Mouse (Mus musculus) bone marrow, adult 2 months (tissue): ENCODE data around the gene Mfap3l.

Source experiments
- CTCF ChIP-seq: fragments of 200-500 bp; IDR thresholded peaks from 2 replicates; pipeline ENCODE4 v1.5.1; 2011; ENCODE audit warnings: low read length, control low read depth; ENCODE audit not compliant: control insufficient read depth, insufficient read depth
- POLR2A ChIP-seq: fragments of 200-500 bp; IDR thresholded peaks from 2 replicates; pipeline ENCODE4 v1.6.1; 2011; ENCODE audit warnings: low read depth, mild to moderate bottlenecking, control low read depth, low read length, borderline replicate concordance; ENCODE audit not compliant: control insufficient read depth

GRCm38 (mm10) chr8:60657425-60658113 lies 24.9 kb downstream of the Mfap3l start:
- no peak for TF ChIP-seq POLR2A
- no peak for TF ChIP-seq CTCF
